Mouse (Mus musculus) bone marrow, adult 2 months (tissue): ENCODE data around the gene Crybb3.

ENCODE experiments used
- CTCF ChIP-seq: fragments of 200-500 bp; IDR thresholded peaks from 2 replicates; pipeline ENCODE4 v1.5.1; 2011; ENCODE audit warnings: low read length, control low read depth; ENCODE audit not compliant: control insufficient read depth, insufficient read depth
- POLR2A ChIP-seq: fragments of 200-500 bp; IDR thresholded peaks from 2 replicates; pipeline ENCODE4 v1.6.1; 2011; ENCODE audit warnings: low read depth, mild to moderate bottlenecking, control low read depth, low read length, borderline replicate concordance; ENCODE audit not compliant: control insufficient read depth

- TF ChIP-seq POLR2A (no peak), CTCF (no peak)
These were observed 37.9 kb upstream of the Crybb3 start for GRCm38 (mm10) chr5:113119291-113119690.
